Mouse (Mus musculus): ENCODE data around the gene Arhgef26.

- TF ChIP-seq CTCF (IDR thresholded peaks at IDR 0.05; ENCODE audit: low read depth) (no peak), EP300 (IDR thresholded peaks at IDR 0.05; ENCODE audit: low read depth) (no peak)
These were observed 64.3 kb downstream of the Arhgef26 start for GRCm38 (mm10) chr3:62402466-62402865.
